Mouse (Mus musculus) cerebellum, adult 2 months (tissue): ENCODE data around the gene Arhgap17. TPM values are rescaled to one million over a fixed set of nuclear protein-coding genes. Genes with fewer than 3 reads are reported as not detected.
A peak's percentile ranks its signal among the peaks of the same experiment; 100 is the strongest.

Source experiments
- DNase-seq, 2 experiments: peaks; one replicate each; pipeline ENCODE4 v3.0.0; 2021
- H3K27ac ChIP-seq: fragments of 200-500 bp; 2 replicates; pipeline ENCODE4 v1.5.1; 2012; ENCODE audit warnings: low read length, control low read depth, inconsistent platforms; ENCODE audit not compliant: insufficient read depth
- H3K27me3 ChIP-seq: fragments of 200-500 bp; 2 replicates; pipeline ENCODE4 v1.6.1; 2012; ENCODE audit warnings: inconsistent platforms, mild to moderate bottlenecking, low read length, moderate library complexity; ENCODE audit not compliant: control insufficient read depth, insufficient read depth
- H3K4me1 ChIP-seq: fragments of 200-500 bp; 2 replicates; pipeline ENCODE4 v1.6.1; 2011; ENCODE audit warnings: low read length; ENCODE audit not compliant: control insufficient read depth, insufficient read depth
- H3K4me3 ChIP-seq: fragments of 200-500 bp; replicated peaks from 2 replicates; pipeline ENCODE3; 2011; ENCODE audit warnings: mild to moderate bottlenecking, low read depth, low read length, control low read depth; ENCODE audit not compliant: insufficient read depth
- CTCF ChIP-seq: fragments of 200-500 bp; IDR thresholded peaks from 2 replicates; pipeline ENCODE4 v1.5.1; 2011; ENCODE audit warnings: low read depth, mild to moderate bottlenecking, control low read depth, low read length, moderate library complexity, borderline replicate concordance; ENCODE audit not compliant: insufficient read depth
- POLR2A ChIP-seq: fragments of 200-500 bp; IDR thresholded peaks from 2 replicates; pipeline ENCODE4 v1.6.1; 2011; ENCODE audit warnings: low read length, control low read depth, borderline replicate concordance; ENCODE audit not compliant: insufficient read depth
- WGBS: fragments of 180-500 bp; shearing (Covaris S2); methylation state at CpG from one replicate; pipeline ENCODE4 v1.1.7; 2018; 5-methylcytosine and 5-hydroxymethylcytosine counted together
- polyA plus RNA-seq: library from polyadenylated mRNA; depleted of rRNA; stranded (reverse); fragments of >200 nt; gene quantifications from 2 replicates; pipeline ENCODE4 v1.2.3, GENCODE M21; 2012

Gene Arhgap17
- polyA plus RNA-seq, 1 experiment: 21.2 TPM

- TF ChIP-seq POLR2A: no peak
- no peak for TF ChIP-seq CTCF
- Histone ChIP-seq H3K4me3 (no peak overlapping the region), H3K27me3 (no peaks in the 10 kb centered on the region), H3K4me1 (peaks cover 12% of the 10 kb centered on the region), H3K27ac (no peak overlapping the region)
- DNase-seq: no peak
- WGBS: 60% methylated on average over 8 of the region's 8 CpGs
Observed at GRCm38 (mm10) chr7:123307236-123307635, 62.5 kb downstream of the Arhgap17 start.

GRCm38 (mm10) chr7:123305397-123305796 is 64.3 kb downstream of the Arhgap17 start:
- 16% methylated on average over 2 of the region's 2 CpGs for WGBS
- Histone ChIP-seq H3K27me3 (no peaks in the 10 kb centered on the region), H3K4me1 (peaks cover 12% of the 10 kb centered on the region), H3K27ac (no peak overlapping the region), H3K4me3 (no peak overlapping the region)
- peak; percentile 62 to 80 for DNase-seq
- TF ChIP-seq CTCF: peak; percentile 28; the same call in 1 of the 2 replicates
- TF ChIP-seq POLR2A: no peak

GRCm38 (mm10) chr7:123300258-123300657 is 69.5 kb downstream of the Arhgap17 start:
- DNase-seq: no peak
- Histone ChIP-seq H3K4me1 (peaks cover 5% of the 10 kb centered on the region; the same call in 1 of the 2 replicates), H3K4me3 (no peak overlapping the region), H3K27ac (no peak overlapping the region), H3K27me3 (no peaks in the 10 kb centered on the region)
- TF ChIP-seq POLR2A (no peak), CTCF (no peak)
- WGBS: 66% methylated on average over 3 of the region's 3 CpGs

GRCm38 (mm10) chr7:123298225-123298624 is 71.5 kb downstream of the Arhgap17 start:
- WGBS: 30% methylated on average over 3 of the region's 3 CpGs
- Histone ChIP-seq H3K4me1 (peaks cover 3% of the 10 kb centered on the region; the same call in 1 of the 2 replicates), H3K4me3 (no peak overlapping the region), H3K27ac (no peak overlapping the region), H3K27me3 (no peaks in the 10 kb centered on the region)
- no peak for TF ChIP-seq CTCF
- no peak for TF ChIP-seq POLR2A
- DNase-seq: peak; percentile 48 to 56

- WGBS: 77% methylated on average over 6 of the region's 6 CpGs
- no peak overlapping the region for H3K4me3 ChIP-seq
- TF ChIP-seq CTCF (no peak), POLR2A (no peak)
- no peaks in the 10 kb centered on the region for H3K27me3 ChIP-seq
- DNase-seq: no peak
- H3K4me1 ChIP-seq: peaks cover 3% of the 10 kb centered on the region; the same call in 1 of the 2 replicates
- no peak overlapping the region for H3K27ac ChIP-seq
Observed at GRCm38 (mm10) chr7:123296097-123296496, 73.6 kb downstream of the Arhgap17 start.

- Histone ChIP-seq H3K27me3 (no peaks in the 10 kb centered on the region), H3K4me1 (peaks cover 3% of the 10 kb centered on the region; the same call in 1 of the 2 replicates), H3K4me3 (no peak overlapping the region), H3K27ac (no peak overlapping the region)
- TF ChIP-seq CTCF (no peak), POLR2A (no peak)
- DNase-seq: no peak
- WGBS: 79% methylated on average over 7 of the region's 7 CpGs
Observed at GRCm38 (mm10) chr7:123295423-123295822, 74.3 kb downstream of the Arhgap17 start.

GRCm38 (mm10) chr7:123293898-123294297 is 75.8 kb downstream of the Arhgap17 start:
- WGBS: 69% methylated on average over 7 of the region's 7 CpGs
- Histone ChIP-seq H3K27me3 (no peaks in the 10 kb centered on the region), H3K27ac (no peak overlapping the region), H3K4me1 (peaks cover 8% of the 10 kb centered on the region; the same call in 1 of the 2 replicates), H3K4me3 (no peak overlapping the region)
- TF ChIP-seq POLR2A (no peak), CTCF (no peak)
- DNase-seq: no peak

- no peak for TF ChIP-seq POLR2A
- no peak for TF ChIP-seq CTCF
- Histone ChIP-seq H3K4me3 (no peak overlapping the region), H3K27me3 (no peaks in the 10 kb centered on the region), H3K4me1 (peaks cover 21% of the 10 kb centered on the region), H3K27ac (no peak overlapping the region)
- no peak for DNase-seq
- WGBS: 90% methylated on average over 8 of the region's 8 CpGs
Observed at GRCm38 (mm10) chr7:123291942-123292341, 77.8 kb downstream of the Arhgap17 start.
